Mouse (Mus musculus): ENCODE data around the gene Pld6. TPM values are rescaled to one million over a fixed set of nuclear protein-coding genes. Genes with fewer than 3 reads are reported as not detected.
"Not testable (repeated sequence)": the region's sequence is repeated elsewhere in the genome, so short reads cannot be mapped to it uniquely, and the experiment has no call there.

Pld6 gene
- total RNA-seq, 1 experiment from 2014 or later = 4.1 TPM

DNA sequence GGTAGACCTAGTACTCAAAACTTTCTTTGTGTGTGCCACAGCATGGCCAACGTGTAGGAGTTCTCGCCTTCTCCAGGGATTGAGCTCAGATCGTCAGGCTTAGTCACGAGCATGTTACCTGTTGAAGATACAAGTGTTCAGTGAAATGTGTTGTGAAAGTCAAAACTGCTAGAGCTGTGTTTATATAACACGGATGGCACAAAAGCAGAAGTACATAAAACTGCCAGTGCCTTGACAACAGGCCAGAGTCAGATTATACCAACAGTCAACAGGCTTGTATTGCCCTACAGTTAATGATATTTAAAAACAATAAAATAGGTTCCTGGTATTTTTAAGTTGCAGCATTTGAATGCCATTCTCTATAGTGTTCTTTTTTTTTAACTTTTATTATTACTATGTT, 41.6 kb downstream of the Pld6 start:
- no peak for DNase-seq

DNA sequence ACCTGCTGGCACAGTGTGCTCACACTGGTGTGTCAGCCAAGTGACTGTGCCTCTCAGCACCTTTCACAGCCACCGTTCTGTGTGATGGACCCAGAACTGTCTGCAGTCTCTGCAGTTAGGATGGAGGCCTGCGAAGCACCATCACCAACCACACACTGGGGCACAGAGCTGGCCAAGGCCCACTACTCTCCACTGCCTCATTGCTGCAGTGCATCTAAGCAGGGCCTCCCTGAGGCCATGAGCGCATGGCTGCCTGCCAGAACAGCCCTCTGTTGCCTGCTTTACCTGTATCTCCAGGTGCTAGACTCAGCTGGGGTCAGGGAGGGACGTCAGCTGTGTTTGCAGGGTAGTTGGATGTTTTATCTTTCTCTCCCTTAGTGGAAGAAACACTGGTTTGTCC, 43.1 kb downstream of the Pld6 start:
- no peak for DNase-seq

DNA sequence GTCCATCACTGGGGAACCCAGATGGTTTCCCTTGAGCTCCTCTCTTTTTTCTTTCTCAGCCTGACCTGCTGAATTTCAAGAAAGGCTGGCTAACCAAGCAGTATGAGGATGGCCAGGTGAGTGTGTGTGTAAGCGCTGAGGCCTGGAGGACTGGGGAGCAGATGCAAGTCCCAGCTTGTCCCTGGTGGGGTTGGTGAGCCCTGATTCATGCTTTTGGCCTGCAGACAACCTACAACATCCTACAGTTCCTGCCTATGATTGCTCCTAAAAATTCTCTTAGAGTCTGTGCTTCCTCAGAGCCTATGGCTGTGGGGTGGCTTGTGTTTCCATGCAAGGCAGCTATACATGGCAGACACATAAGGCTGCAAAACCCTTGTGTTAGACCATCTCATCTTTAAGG, 43.7 kb downstream of the Pld6 start:
- DNase-seq = no peak

- no peak for DNase-seq
Measured at GRCm38 (mm10) chr11:59743307-59743706, 44.1 kb downstream of the Pld6 start.

DNA sequence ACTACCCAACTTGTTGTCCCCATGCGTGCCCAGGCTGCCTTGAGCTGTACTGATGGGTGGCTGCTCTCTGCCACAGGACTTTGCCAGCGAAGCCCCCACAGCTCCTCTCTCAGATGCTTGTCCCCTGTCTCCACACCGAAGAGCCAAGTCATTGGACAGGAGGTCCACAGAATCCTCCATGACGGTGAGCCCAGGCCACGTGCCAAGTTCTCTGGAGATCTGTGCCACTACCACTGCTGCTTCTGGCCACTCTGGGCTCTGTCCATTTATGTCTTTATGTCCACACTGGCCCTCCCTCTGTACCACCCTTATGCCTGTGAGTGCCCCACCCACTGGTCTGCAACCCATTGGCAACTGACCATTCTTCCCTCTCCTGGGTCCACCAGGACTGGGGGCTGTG, 45.5 kb downstream of the Pld6 start:
- no peak for DNase-seq

- no peak for DNase-seq
Measured at GRCm38 (mm10) chr11:59739996-59740395, 47.4 kb downstream of the Pld6 start.

DNA sequence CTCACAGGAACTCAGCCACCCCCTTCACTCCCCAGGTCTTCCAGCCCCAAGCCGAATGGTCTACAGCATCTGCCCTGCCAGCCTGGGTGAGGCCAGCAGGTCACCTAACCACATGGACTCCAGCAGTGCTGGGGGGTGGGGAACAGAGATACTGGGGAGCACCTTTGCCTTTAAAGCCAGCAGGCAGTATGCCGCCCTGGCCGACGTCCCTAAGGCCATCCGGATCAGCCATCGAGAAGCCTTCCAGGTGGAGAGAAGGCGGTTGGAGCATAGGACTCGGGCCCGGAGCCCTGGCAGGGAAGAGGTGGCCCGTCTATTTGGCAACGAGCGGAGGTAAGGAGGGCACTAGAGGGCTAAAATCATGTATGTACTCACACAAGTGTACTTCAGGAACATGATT, 50.2 kb downstream of the Pld6 start:
- DNase-seq = no peak

GRCm38 (mm10) chr11:59735938-59736337, 51.5 kb downstream of the Pld6 start:
- not testable (repeated sequence) for DNase-seq

DNA sequence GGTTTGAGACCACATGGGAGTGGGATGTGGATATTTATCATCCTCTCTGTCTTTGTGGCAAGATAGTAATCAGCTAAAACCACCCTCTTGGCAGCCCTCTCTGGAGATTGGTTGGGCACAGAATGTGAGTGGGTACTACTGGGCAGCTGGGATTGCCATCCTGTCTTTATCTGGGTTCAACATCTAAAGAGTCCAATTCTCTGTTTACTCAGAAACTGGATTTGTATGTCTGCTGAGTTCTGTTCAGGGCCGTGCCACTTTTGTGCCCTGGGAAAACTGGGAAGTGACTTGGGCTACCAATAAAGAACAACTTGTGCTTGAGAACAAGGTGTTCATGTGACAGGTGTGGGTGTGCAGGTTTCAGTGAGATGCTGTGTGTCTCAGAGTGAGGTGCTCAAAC, 53.1 kb downstream of the Pld6 start:
- DNase-seq = no peak

Other genes with a start within 250 kb of the Pld6 start
- gene Nlrp3, start 246.1 kb downstream of the Pld6 start, total RNA-seq (2021) = 0.48 and 0.55 TPM in 2 replicates
- gene Olfr222, start 211.4 kb downstream of the Pld6 start, total RNA-seq (2021) = not detected in 2 replicates
- gene Olfr223, start 194.4 kb downstream of the Pld6 start, total RNA-seq (2021) = not detected in 2 replicates
- 224 and 228 TPM in 2 replicates for gene Mprip, start 126.3 kb downstream of the Pld6 start, total RNA-seq (2021)
- 50.9 and 52.6 TPM in 2 replicates for gene Flcn, start 22.4 kb upstream of the Pld6 start, total RNA-seq (2021)
- 26.7 and 30.1 TPM in 2 replicates for gene Nt5m, start 51.8 kb upstream of the Pld6 start, total RNA-seq (2021)
- 103 and 105 TPM in 2 replicates for gene Cops3, start 52.2 kb upstream of the Pld6 start, total RNA-seq (2021)
- 26.5 and 32.9 TPM in 2 replicates for gene Med9, start 160.6 kb upstream of the Pld6 start, total RNA-seq (2021)
- gene Rasd1, start 177.3 kb upstream of the Pld6 start, total RNA-seq (2021) = 21.7 and 26.5 TPM in 2 replicates